Mouse (Mus musculus) megakaryocyte, embryonic 14.5 days (primary cell): ENCODE data around the gene Ppp2r3a.

ENCODE experiments used
- FLI1 ChIP-seq: IDR thresholded peaks from 2 replicates; pipeline ENCODE4 v1.6.1; 2012; ENCODE audit warnings: low read length, inconsistent platforms, mixed read lengths
- GATA1 ChIP-seq: IDR thresholded peaks from 3 replicates; pipeline ENCODE4 v1.6.1; 2012; ENCODE audit warnings: mixed read lengths, low read length, inconsistent platforms, borderline replicate concordance

DNA sequence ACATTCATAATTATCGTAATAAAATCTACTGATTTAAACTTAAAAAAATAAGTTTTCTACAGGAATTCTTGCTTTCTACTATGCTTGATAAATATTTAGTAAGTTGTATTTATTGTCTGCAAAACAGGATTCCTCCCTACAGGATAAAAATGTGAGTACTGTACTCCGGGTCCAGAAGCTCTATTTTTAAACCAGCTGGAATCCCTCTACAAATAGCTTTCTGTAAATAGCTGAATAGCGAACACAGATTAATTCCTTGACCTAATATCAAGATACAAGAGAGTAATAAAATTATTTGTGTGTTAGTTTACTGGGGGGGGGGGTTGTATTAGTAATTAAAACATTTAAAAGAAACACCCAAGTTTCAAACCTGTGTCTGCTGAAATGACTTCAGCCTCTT lies 53.3 kb downstream of the Ppp2r3a start:
- TF ChIP-seq GATA1 = no peak
- TF ChIP-seq FLI1 = no peak
